Mouse (Mus musculus) adrenal gland, postnatal 36 days (tissue): ENCODE data around the gene Bcor. TPM values are rescaled to one million over a fixed set of nuclear protein-coding genes. Genes with fewer than 3 reads are reported as not detected.
A peak's percentile ranks its signal among the peaks of the same experiment; 100 is the strongest.

ENCODE experiments used
- DNase-seq, 2 experiments: peaks; one replicate each; pipeline ENCODE4 v3.0.0; 2021; ENCODE audit warnings: mixed read lengths in 1 of 2
- total RNA-seq, 2 experiments: library from RNA; stranded (reverse); gene quantifications; 2 replicates each; pipeline ENCODE4 v1.2.3; 2021

Gene Bcor
- total RNA-seq, 2 experiments from 2014 or later, result 14.5 to 16.0 TPM

DNA sequence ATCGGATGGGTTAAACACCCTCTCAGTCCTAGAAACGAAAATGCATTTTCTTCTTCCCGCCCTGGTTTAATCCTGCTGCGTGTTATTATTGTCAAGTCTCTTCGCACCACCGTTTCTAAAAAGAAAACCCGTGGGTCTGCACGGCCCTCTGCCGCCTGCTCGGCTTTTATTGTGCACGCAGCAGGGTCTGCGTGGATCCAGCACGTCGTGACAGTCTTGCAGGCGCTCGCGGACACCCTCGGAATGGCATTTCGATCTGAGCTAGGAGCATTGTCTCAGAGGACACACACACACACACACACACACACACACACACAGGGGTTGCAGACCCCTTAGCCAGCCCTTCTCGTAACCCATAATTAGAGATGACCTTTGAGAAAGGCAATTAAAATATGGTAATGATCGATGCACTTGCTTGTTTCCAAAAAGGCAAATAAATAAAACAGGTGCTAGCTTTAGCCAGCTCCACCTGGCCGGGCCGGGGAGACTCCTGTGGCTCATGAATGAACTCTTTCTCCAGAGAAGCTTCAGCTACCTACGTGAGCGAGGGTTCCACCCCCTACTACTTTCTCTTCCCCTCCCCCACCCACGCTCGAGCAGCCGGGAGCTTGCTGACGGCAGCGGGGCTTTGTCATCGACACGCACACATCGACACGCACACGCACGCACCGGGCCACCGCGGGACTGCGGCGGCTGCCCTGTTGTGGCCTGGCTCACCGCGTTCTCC lies 8.7 kb downstream of the Bcor start:
- DNase-seq, result peak in 1 of 2 experiments; percentile 53

DNA sequence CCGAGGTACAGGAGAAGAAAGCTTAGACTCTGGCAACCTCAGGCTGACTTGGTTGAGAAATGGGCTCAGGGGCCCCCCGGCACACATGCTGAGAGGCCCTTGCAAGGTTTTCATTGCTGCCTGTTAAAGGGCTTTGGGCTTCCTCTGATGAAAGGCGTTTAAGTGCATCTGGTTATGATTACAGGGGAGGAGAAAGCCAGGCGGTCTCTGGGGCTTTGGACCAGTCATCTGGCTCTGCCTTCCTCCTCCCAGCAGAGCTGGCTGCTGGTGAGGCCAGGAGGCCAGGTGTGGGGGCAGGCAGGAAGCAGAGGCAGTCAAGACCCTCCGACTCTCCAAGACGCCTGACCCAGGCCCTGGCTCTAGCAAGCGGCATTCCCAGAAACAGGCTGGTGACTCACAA lies 9.7 kb downstream of the Bcor start:
- DNase-seq, result no peak

DNA sequence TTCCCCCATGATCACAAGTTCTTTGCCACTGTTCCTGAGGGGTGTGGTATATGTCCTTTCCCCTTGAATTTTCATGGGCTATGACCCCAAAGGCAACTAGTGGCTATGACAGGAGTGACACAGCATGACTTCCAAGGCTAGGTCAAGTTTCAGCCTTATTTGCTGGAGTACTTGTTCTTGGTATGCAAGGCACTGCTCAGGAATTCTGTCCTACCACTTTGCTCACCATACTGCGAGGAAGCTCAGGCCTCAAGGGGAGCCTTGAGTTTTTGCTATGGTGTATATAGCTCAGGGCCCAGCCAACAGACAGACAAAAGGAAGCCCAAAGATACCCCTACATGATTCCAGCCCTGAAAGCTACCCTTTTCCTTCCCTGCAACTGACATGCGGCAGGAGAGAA lies 13.9 kb downstream of the Bcor start:
- no peak for DNase-seq

DNA sequence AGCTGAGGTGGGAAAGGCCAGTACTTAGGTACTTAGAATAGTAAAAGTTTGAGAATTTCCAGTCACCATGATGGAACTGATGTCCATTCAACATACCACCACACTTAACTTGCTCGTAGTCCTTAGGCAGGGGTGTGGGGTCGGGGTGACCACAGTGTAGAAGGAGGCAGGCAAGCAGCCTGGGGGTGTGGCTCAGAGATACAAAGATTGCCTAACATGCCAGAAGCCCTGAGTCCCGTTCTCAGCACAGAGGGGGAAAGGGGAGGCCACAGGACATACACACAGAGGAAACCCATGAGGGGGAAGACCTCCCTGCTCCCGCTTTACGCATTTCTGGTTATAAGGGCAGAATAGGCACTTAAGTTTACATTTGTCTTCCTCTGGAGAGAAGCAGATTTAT lies 17.3 kb downstream of the Bcor start:
- no peak for DNase-seq

DNA sequence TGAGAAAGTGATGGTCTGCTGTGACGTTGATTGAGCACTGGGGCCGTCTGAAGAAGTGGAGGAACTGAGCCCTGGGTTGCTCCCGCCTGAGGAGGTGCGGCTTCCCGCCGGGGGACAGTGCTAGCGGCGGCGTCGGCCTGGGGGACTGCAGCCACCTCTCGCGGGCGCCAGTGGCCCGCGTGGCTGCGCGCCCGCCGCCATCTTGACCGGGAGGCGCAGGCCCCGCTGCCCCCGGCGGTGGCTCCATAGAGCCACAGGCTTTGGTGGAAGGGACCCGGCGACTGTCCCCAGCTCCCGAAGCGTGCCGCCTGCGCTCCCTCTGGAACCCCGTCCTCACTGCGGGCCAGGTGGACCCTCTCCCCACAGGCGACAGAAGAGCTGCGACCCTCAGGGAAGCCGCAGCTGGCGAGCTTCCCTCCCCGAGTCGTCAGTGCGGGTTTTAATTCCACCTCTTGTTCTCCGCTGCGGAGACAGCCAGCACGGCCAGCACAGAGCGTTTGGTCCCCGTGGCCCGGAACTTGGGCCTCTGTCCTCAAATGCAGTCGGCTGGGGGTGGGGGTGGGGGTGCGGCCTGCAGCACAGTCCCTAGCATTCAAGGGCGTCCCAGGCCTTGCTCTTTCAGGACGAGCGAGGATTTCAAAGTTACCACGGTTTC lies 19.9 kb downstream of the Bcor start:
- DNase-seq, result peak; percentile 24 to 48

DNA sequence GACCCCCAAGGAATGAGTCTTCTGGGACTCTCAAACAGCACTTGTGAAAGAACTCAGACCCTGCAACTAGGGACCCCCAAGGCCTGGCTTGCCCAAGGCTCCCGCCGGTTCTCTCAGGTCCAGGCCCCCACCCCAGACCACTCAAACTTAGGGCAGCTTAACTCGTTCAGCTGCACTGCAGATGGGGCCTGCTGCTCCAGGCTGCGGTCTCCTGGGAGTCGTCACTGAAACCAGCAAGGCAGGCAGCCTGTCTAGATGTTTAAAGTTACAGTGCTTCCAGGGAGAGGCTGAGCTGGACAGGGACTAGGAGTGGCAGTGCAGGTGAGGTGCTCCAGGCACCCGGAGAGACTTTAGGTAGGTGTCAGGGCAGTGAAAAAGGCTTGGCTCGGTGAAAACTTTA lies 21.9 kb downstream of the Bcor start:
- no peak for DNase-seq

DNA sequence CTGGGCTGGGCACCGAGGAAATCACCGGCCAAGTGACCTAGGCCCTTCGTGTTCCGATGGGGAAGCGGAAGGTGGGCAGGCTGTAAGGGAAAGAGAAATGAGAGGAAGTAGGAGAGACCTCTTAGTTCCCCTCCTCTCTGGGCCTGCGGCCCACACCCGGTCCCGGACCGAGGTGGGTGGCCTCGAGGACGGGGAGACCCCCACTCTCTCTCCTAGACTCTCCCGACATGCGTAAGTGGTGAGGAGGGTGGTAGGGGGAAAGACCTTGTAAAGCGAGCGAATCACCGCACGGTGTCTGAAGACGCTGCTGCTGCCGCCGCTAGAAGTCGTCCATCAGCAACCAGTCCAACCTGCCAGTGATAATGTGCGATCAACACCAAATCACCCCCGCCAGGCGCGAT lies 23.0 kb downstream of the Bcor start:
- DNase-seq, result no peak

DNA sequence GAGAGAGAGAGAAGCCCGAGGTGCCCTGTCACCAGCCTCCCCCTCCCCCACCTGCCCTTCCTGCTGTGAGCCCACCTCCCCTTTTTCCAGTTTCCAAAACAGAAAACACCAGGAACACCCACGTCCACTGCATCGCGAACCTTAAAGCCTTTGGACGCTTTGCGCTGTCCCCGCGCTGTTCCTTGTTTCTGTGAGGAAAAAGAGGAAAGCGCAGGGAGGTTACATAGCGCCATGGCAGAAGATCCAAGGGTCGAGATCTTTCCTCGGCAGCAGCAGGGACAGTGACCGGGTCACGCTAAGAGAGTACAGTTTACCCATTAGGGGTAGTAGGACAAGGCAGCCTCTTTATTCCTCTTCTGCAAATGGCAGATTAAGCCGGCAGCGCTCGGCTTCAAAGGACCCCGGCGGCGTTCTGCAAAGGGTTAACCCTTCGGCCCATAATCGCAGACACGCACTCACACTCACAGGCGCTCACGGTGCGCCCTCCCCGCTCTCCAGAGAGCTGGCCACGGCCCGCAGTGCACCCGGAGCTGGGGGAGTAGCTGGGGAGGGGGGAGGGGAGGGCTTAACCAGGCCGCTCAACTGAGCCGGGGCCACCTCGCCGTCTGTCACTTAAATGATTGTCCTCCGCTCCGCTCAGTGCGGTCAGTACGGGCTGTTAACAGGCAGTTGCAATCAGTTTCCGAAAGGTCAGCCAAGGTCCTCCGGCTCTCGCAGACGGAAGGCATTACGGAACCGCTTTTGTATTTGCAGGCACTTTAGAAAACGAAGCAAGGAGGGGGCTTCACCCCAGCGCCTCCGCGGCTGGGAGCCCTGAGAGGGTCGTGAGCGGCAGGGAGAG lies 23.7 kb downstream of the Bcor start:
- DNase-seq, result peak; percentile 67 to 76

DNA sequence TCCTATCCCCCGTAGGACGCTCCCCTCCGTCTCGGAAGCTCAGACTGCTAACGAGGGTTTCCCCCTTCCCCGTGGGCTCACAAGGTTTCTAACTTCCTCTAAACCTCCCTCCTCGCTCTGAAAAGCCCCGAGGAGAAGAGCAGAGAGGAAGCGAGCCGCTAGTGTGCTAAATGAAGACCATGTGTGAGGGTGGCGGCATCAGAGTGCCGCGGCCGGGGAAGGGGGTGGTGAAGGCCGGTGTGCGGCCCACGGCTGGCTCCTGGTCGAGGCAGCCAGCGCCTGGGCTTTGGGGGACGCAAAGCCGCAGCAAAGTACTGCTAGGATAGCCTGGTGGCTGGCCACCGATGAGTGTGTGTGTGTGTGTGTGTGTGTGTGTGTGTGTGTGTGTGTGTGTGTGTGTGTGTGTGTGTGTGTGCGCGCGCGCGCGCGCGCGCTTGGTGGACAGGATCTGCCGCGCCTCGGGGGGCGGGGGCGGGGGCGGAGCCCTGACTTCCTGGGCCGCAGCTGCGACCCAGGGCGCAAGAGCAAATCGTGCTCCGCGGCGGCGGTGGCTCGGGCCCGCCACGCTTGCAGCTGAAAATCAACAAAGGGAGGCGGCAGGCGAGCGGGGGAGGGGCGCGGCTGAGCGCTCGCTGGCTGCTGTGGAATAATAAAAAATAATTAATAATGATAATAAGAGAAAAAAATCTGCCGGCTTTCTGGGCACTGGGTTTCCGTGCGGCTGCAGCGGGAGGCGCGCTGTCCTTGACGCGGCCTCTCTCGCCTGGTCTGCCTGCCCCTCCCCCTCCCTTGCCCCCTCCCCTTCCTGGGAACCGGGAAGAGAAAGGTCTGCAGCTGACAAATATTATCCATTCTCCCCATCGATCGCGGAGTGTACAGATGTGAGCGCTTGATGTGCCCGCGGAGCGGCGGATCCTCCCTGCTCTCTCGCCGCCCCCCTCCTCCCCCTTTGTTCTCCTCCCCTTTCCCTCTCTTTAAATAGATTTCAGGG lies 24.7 kb downstream of the Bcor start:
- DNase-seq, result peak; percentile 81 to 91

DNA sequence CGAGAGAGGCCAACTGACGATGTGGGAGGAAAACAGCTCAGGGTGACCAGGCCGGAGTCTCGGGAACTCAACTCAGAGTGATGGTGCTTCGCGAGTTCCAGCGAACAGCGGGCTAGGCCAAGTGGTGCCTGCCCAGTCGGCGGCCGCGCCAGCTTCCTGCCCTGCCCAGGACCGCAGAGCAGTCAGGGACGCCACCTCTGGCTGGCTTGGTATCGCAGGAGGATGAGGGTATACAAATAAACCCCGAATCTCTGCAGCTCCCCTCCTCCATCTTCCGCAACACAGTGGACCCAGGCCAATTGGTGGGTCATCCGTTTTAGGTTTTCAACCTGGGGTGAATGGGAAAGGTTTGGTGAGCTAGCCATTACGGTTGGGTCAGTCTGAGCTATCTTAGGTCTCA lies 25.6 kb downstream of the Bcor start:
- peak; percentile 77 to 82 for DNase-seq

DNA sequence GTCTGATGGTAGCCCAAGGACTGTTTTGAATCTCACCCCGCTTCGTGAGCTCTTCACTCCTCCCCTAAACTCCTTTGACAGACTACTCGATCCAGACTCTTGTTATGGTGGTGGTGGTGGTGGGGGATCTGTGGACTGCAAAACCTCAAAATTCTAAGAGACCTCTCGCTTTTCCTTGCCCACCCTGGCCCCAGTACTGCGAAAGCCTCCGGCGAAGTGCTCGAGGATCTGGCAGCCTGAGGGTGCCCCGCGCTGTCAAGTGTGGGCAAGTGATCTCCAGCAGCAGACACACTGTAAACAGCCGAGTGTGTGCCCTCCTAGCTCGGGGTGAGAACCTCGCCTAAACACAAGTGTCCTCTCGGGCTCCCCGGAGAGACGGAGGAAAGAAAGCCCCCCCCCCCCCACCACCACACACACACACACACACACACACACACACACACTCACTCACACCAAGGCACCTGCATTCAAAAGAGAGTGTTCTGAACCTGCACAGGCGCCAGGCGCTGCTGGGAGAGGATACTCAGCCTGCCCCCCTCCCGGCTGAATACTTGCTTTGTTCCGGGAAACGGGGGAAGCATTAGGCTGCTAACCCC lies 26.2 kb downstream of the Bcor start:
- DNase-seq, result no peak

DNA sequence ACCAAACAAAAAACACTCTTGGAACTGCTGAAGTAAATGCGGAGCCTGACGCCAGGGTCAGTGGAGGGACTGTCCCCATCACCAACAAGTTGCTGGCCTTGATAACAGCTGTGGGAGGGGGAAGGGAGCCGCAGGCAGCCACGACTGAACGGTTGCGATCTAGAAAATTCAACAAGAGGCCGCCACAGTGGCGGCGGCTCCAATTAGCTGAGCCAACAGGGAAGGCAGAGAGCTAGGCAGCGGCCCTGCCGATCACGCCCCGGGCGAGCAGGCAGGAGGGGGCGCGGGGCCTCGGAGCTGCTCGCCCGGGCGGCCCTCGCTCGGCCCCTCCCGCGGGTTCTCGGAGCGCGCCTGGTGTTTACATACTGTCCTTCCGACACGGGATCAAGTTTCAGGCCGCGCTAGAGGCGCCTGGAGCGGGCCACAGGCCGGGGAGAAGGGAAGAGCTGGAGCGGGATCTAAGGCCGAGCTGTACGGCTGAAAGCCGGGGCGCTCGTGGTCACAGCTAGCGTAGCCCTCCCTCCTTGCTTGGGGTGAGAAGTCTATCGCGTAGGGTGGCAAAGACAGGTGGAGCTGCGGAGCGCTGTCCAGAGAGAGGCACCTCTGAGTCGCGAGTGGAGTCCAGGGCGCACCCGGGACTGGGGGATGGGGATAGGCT lies 26.8 kb downstream of the Bcor start:
- peak; percentile 62 to 65 for DNase-seq

DNA sequence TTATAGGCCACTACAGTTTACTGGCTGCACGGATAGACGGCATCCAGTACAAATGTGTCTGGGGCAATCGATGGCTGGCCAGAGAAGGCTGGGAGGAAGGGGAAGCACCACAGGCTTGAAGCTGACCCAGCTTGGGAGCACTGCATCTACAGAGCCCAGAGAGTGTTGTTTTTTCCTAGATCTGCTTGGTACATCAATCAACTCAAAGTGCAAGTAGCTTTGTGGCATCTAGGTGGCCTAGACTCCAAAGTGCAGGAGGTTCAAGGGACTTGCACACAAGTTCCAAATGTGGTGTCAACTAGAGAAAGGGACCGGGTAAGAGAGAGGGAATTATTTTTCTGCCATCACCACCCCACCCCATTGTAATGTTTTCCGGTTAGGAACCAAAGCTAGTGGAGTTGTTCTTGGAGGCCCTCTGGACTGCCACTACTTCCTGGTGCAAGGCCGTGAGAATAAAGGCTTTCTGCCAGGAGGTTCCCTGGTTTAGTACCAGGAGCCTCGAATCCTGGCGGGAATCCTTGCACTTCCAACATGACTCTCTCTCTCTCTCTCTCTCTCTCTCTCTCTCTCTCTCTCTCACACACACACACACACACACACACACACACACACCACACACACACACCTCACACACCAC lies 27.5 kb downstream of the Bcor start:
- peak in 1 of 2 experiments; percentile 35 for DNase-seq

DNA sequence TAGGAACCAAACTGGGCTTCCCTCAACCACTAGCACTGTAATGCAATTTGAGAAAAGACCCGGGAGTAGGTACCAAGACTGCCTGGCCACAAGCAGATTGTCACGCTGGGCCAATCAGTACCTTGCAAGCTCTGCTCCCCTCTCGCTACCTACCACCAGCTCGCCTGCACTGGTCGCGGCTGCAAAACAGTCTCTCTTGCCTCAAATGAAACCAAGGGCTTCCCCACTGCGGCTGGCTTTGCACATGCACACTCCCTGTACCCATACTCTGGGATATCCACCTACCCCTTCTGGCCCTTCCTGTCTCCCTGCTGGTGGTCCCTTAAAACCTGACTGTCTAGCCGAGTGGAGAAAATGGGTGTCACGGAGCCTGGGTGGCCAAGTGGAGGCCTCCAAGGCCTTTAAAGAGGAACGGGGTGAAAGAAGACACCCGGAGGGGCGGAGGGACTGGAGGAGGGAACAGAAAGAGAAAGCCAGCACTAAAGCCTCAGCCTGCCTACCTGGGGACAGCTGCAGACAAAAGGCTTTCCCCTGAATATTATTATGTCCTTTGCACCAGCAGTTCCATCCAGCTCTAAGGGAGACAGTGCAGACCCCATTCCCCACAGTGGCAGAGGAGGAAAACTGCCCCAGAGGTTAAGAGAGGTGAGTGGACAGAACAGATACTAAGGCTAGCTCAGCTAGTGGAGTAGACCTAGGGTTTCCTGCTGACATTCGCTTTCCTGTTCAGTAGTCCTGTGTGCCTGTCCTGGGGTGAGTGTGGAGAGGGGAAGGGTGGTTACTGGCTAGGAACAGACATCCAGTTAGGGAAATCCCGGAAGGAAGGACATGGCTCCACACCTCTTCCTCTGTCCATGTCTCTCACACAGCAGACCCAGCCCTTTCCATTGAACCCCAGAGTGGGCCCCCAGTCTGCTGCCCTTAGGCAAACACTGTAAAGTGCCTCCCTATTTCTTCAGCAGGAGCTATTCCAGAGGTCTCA lies 30.0 kb downstream of the Bcor start:
- DNase-seq, result no peak

DNA sequence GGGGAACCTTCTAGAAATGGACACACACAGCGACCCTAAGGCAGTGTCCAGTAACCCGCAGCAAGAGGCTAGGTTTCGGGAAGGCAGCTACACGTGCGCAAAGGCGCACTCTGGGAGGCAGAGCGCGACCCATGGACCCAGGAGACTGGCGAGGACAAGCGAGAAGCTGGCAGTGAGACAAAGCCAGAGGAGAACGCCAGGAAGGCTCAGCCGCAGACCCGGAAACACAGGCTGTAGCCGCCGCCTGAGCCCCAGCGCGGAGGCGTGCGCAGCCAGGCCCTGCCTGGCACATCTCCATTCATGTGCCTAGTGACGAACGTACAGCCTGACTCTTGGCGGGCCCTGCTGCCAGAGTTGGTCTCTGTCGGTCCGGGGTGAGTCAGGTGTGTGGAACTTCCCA lies 30.9 kb downstream of the Bcor start:
- DNase-seq, result peak; percentile 78 to 79

DNA sequence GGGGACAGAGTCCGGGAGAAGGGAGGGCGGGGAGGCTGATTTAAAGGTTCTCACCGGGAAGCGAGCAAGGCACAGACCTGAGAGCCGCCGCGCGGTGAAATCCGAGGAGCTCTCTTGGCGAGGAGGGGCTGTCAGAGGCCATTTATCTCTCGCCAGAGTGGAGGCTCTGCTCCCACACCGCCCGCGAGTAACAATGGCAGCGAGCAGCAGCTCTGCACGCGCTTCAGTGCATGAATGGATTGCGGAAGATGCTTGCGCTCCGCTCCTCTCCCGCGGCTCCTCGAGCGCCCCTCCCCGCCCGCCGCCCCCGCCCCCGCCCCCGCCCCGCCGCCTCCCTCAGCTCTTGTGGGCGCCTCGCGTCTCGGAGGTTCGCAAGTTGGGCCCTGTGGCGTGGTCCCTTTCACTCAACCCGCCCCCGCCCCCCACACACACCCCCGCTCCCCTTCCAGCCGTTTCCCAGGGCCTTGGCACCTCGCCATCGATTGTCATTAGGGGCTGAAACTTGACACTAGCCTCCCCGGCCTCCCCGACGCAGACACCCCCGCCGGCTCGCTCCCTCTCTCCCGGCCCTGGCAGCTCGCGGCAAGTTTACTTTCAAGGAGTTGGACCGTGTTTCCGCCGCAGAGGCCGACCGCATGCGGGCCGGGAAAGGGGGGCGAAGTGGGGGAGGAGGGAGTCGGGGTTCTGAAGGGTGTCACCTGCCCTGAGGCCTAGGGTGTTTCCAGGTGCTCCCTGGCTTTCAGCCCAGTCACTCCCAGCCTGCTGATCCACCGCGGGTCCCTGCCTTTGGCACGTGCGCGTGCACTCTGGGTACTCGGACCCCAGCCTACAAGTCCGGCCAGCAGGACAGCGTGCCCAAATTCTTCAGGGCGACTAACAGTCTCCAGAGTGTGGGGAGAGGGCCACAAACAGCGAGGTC lies 31.7 kb downstream of the Bcor start:
- peak; percentile 53 to 55 for DNase-seq

DNA sequence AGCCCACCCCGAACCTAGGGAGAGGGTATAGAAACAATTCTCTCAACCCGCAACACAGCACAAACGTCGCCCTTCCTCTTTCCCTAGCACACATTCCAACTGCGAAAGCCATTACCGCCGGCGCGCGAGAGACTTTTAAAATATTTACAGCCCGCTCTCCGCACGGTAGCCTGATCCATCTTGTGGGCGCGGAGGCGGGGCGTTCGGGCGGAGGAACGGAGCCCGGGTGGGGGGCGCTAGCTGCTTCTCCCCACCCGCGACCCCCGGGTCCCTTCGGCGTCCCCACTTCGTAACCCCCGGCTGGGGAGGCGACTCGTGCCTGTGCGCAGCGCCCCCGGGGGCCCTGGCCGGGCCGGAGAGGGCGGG lies 32.4 kb downstream of the Bcor start:
- peak in 1 of 2 experiments; percentile 40 for DNase-seq

DNA sequence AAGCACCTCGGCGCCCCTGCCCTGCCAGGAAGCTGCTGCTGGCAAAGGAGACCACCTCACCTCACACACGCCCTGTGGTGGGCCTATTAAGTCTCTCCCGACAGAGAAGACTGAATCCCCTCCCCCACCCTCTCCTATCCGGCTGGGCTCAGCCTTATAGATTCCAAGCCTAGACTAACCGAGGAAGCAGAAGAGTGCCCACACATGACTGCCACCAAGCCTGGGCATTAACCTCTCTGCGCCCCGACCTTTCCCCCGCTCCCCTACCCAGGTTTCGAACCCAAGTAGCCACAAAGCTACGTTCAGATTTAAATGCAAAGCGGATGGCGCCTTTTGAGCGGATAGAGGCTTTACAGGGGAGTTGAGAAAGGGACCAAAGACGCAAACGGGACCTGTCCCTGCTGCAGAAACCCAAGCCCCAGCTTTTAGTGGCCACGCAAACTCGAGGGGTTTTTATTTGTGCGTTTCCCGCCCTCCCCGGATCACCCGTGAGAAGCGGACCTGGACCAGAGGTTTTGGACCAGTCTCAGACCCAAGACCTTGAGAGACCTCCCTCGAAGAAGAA lies 33.0 kb downstream of the Bcor start:
- no peak for DNase-seq
